Mouse (Mus musculus) thymus, adult 2 months (tissue): ENCODE data around the gene Itgax. TPM values are rescaled to one million over a fixed set of nuclear protein-coding genes. Genes with fewer than 3 reads are reported as not detected.
"Not testable (repeated sequence)": the region's sequence is repeated elsewhere in the genome, so short reads cannot be mapped to it uniquely, and the experiment has no call there.

ENCODE experiments used
- DNase-seq: peaks from one replicate; pipeline ENCODE4 v3.0.0; 2021
- H3K27ac ChIP-seq: fragments of 200-500 bp; 2 replicates; pipeline ENCODE4 v1.5.1; 2012; ENCODE audit warnings: low read length, control low read depth; ENCODE audit not compliant: control insufficient read depth, insufficient read depth
- H3K27me3 ChIP-seq: fragments of 200-500 bp; 2 replicates; pipeline ENCODE4 v1.6.1; 2012; ENCODE audit warnings: mild to moderate bottlenecking, low read length, moderate library complexity, mixed read lengths; ENCODE audit not compliant: control insufficient read depth, insufficient read depth
- H3K36me3 ChIP-seq: fragments of 200-500 bp; 2 replicates; pipeline ENCODE4 v1.6.1; 2012; ENCODE audit warnings: mild to moderate bottlenecking, low read length, moderate library complexity; ENCODE audit not compliant: control insufficient read depth, insufficient read depth
- H3K4me1 ChIP-seq: fragments of 200-500 bp; replicated peaks from 2 replicates; pipeline ENCODE4 v1.6.1; 2012; ENCODE audit warnings: low read length; ENCODE audit not compliant: control insufficient read depth, insufficient read depth
- H3K4me3 ChIP-seq: fragments of 200-500 bp; 2 replicates; pipeline ENCODE4 v1.5.1; 2012; ENCODE audit warnings: mild to moderate bottlenecking, low read length, control low read depth, moderate library complexity; ENCODE audit not compliant: control insufficient read depth, insufficient read depth
- CTCF ChIP-seq: fragments of 200-500 bp; IDR thresholded peaks from 2 replicates; pipeline ENCODE4 v1.5.1; 2012; ENCODE audit warnings: mild to moderate bottlenecking, control low read depth, low read length, moderate library complexity, borderline replicate concordance; ENCODE audit not compliant: control insufficient read depth, poor library complexity, insufficient read depth; ENCODE audit errors: extremely low read depth
- POLR2A ChIP-seq: fragments of 200-500 bp; IDR thresholded peaks from 2 replicates; pipeline ENCODE4 v1.6.1; 2012; ENCODE audit warnings: mild to moderate bottlenecking, low read length, control low read depth, moderate library complexity; ENCODE audit not compliant: control insufficient read depth, poor library complexity, insufficient read depth; ENCODE audit errors: extremely low read depth
- WGBS: fragments of 180-500 bp; shearing (Covaris S2); methylation state at CpG from one replicate; pipeline ENCODE4 v1.1.7; 2018; 5-methylcytosine and 5-hydroxymethylcytosine counted together
- polyA plus RNA-seq: library from polyadenylated mRNA; depleted of rRNA; stranded (reverse); fragments of >200 nt; gene quantifications from 2 replicates; pipeline ENCODE4 v1.2.3, GENCODE M21; 2012

Gene Itgax
- polyA plus RNA-seq, 1 experiment, result 14.7 TPM

- DNase-seq, result no peak
- H3K4me3 ChIP-seq, result no peak overlapping the region
- TF ChIP-seq POLR2A (no peak), CTCF (no peak)
- WGBS, result 48% methylated on average over 5 of the region's 5 CpGs
- H3K27ac ChIP-seq, result no peak overlapping the region
- peaks cover 17% of the 10 kb centered on the region for H3K4me1 ChIP-seq
- H3K27me3 ChIP-seq, result no peaks in the 10 kb centered on the region
- no peaks in the 10 kb centered on the region for H3K36me3 ChIP-seq
Measured at GRCm38 (mm10) chr7:128132148-128132547, 2.8 kb downstream of the Itgax start.

- WGBS, result 8% methylated on average over 2 of the region's 2 CpGs
Measured at GRCm38 (mm10) chr7:128133596-128133995, 4.2 kb downstream of the Itgax start.

GRCm38 (mm10) chr7:128136927-128137326 is 7.6 kb downstream of the Itgax start:
- Histone ChIP-seq H3K4me1 (peaks cover 17% of the 10 kb centered on the region), H3K27ac (no peak overlapping the region), H3K27me3 (no peaks in the 10 kb centered on the region), H3K36me3 (no peaks in the 10 kb centered on the region), H3K4me3 (no peak overlapping the region)
- WGBS, result 68% methylated on average over 4 of the region's 4 CpGs
- no peak for DNase-seq
- TF ChIP-seq POLR2A (no peak), CTCF (no peak)

More at GRCm38 (mm10) chr7:128133596-128133995, 4.2 kb downstream of the Itgax start:
- Histone ChIP-seq H3K27me3 (no peaks in the 10 kb centered on the region), H3K27ac (no peak overlapping the region), H3K36me3 (no peaks in the 10 kb centered on the region), H3K4me3 (no peak overlapping the region), H3K4me1 (peaks cover 17% of the 10 kb centered on the region)
- TF ChIP-seq CTCF (no peak), POLR2A (no peak)
- DNase-seq, result no peak

- Histone ChIP-seq H3K4me3 (no peak overlapping the region), H3K36me3 (no peaks in the 10 kb centered on the region), H3K4me1 (no peaks in the 10 kb centered on the region), H3K27ac (no peak overlapping the region), H3K27me3 (no peaks in the 10 kb centered on the region)
- TF ChIP-seq POLR2A, result no peak
- no peak for TF ChIP-seq CTCF
- 95% methylated on average over 6 of the region's 6 CpGs for WGBS
- no peak for DNase-seq
Measured at GRCm38 (mm10) chr7:128139611-128140010, 10.3 kb downstream of the Itgax start.

- no peak for DNase-seq
- 98% methylated on average over 8 of the region's 8 CpGs for WGBS
Measured at GRCm38 (mm10) chr7:128150970-128151369, 21.6 kb downstream of the Itgax start.

GRCm38 (mm10) chr7:128154076-128154475 is 24.7 kb downstream of the Itgax start, which contains the start of gene Itgad:
Itgad (plus strand) TSS chr7:128154376.
- 96% methylated on average over 21 of the region's 21 CpGs for WGBS
- DNase-seq, result no peak
- Histone ChIP-seq H3K4me3 (no peak within 1 kb of the TSS), H3K27me3 (no peaks in the 10 kb centered on the region), H3K36me3 (no peaks in the 10 kb centered on the region), H3K4me1 (peaks cover 13% of the 10 kb centered on the region), H3K27ac (no peak within 1 kb of the TSS)
- no peak for TF ChIP-seq CTCF
- no peak for TF ChIP-seq POLR2A

More at GRCm38 (mm10) chr7:128150970-128151369, 21.6 kb downstream of the Itgax start:
- no peaks in the 10 kb centered on the region for H3K27me3 ChIP-seq
- H3K27ac ChIP-seq, result no peak overlapping the region
- H3K36me3 ChIP-seq, result no peaks in the 10 kb centered on the region
- peaks cover 7% of the 10 kb centered on the region for H3K4me1 ChIP-seq
- no peak for TF ChIP-seq CTCF
- no peak for TF ChIP-seq POLR2A
- no peak overlapping the region for H3K4me3 ChIP-seq

- H3K36me3 ChIP-seq, result no peaks in the 10 kb centered on the region
- H3K4me1 ChIP-seq, result peaks cover 13% of the 10 kb centered on the region
- no peak overlapping the region for H3K27ac ChIP-seq
- no peak overlapping the region for H3K4me3 ChIP-seq
- no peaks in the 10 kb centered on the region for H3K27me3 ChIP-seq
- no peak for TF ChIP-seq CTCF
- TF ChIP-seq POLR2A, result no peak
- no peak for DNase-seq
- 97% methylated on average over 10 of the region's 10 CpGs for WGBS
Measured at GRCm38 (mm10) chr7:128154924-128155323, 25.6 kb downstream of the Itgax start.

- Histone ChIP-seq H3K27ac (peak overlapping the region; percentile 73; the same call in 1 of the 2 replicates), H3K4me1 (peaks cover 11% of the 10 kb centered on the region)
- not testable (repeated sequence) for DNase-seq, H3K27me3 ChIP-seq, H3K36me3 ChIP-seq, H3K4me3 ChIP-seq
- WGBS, result 5% methylated on average over 8 of the region's 8 CpGs
Measured at GRCm38 (mm10) chr7:128158688-128159354, 29.5 kb downstream of the Itgax start.
